Mouse (Mus musculus) myocyte (in vitro differentiated cells): Measurements from ENCODE around the gene Stac3.

ENCODE experiments used
- CEBPB ChIP-seq: IDR thresholded peaks from 2 replicates; pipeline ENCODE4 v1.6.1; 2011; ENCODE audit warnings: mild to moderate bottlenecking, moderate library complexity; ENCODE audit not compliant: poor library complexity, insufficient read depth, severe bottlenecking
- E2F4 ChIP-seq: IDR thresholded peaks from one replicate; pipeline ENCODE4 v1.6.1; 2011; ENCODE audit warnings: mild to moderate bottlenecking, control low read depth, moderate library complexity; ENCODE audit not compliant: insufficient read depth
- MAX ChIP-seq: IDR thresholded peaks from one replicate; pipeline ENCODE4 v1.6.1; 2011; ENCODE audit warnings: low read depth, mild to moderate bottlenecking, control low read depth
- MYOD1 ChIP-seq, 3 experiments: IDR thresholded peaks; one replicate each; pipeline ENCODE4 v1.6.1; 2011; ENCODE audit warnings: control low read depth in 2 of 3, low read depth in 2 of 3, mild to moderate bottlenecking in 2 of 3, moderate library complexity in 1 of 3; ENCODE audit not compliant: insufficient read length in 2 of 3, control insufficient read depth in 1 of 3
- POLR2A ChIP-seq: IDR thresholded peaks from one replicate; pipeline ENCODE4 v1.6.1; 2011; ENCODE audit warnings: low read depth, mild to moderate bottlenecking, control low read depth, moderate library complexity; ENCODE audit not compliant: insufficient read length
- POLR2AphosphoS2 ChIP-seq: IDR thresholded peaks from one replicate; pipeline ENCODE4 v1.6.1; 2011; ENCODE audit warnings: low read depth, control low read depth; ENCODE audit not compliant: insufficient read length
- REST ChIP-seq: IDR thresholded peaks from one replicate; pipeline ENCODE4 v1.6.1; 2011; ENCODE audit warnings: mild to moderate bottlenecking, control low read depth, moderate library complexity; ENCODE audit not compliant: insufficient read depth, insufficient read length
- TCF12 ChIP-seq: IDR thresholded peaks from one replicate; pipeline ENCODE4 v1.6.1; 2011; ENCODE audit warnings: mild to moderate bottlenecking, control low read depth; ENCODE audit not compliant: poor library complexity, insufficient read depth, severe bottlenecking
- USF1 ChIP-seq: IDR thresholded peaks from one replicate; pipeline ENCODE4 v1.6.1; 2011; ENCODE audit warnings: low read depth, mild to moderate bottlenecking, control low read depth, moderate library complexity

DNA sequence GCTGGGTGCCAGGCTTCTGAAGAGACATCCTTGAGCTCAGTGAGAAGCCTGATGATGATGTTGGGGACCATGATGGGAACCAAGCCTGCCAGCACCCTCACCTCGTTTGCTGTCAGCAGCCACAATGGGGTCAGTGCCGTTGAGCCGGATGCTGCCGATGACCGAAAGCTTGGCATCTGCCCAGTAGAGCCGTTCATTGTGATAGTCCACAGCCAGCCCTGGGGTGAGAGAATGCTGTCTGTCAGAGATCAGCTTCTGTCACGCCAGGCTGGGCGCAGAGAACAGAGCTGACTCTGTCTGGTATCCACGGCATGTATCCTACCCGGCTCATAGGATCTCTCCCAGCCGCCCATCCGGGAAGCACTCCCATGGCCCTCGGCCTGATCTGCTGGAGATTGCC, 40.6 kb downstream of the Stac3 start:
- TF ChIP-seq POLR2A (no peak), MAX (no peak), USF1 (no peak), MYOD1 (IDR thresholded peaks at IDR 0.05; ENCODE audit: control insufficient read depth in 1 of 3, insufficient read length in 2 of 3, low read depth in 2 of 3) (no peak), E2F4 (no peak), REST (no peak), CEBPB (no peak), TCF12 (no peak), POLR2AphosphoS2 (peak; percentile 6)
